Mouse (Mus musculus) forebrain, embryonic 16.5 days (tissue): ENCODE measurements at regions not wholly inside any gene's neighbourhood (a gene's known extent, or its start where the extent isn't known, plus 50 kb on each side); places are given as distances from the start of the nearest gene placed in this dataset.

Source experiments
- ATAC-seq: fragments of 200-750 bp; cut with Nextera tagmentation; 2 replicates; pipeline ENCODE4 v1.8.0; 2017; ENCODE audit warnings: mild to moderate bottlenecking, moderate library complexity
- H3K27ac ChIP-seq: fragments of 300-500 bp; sonication (generic); 2 replicates; pipeline ENCODE4 v1.5.1; 2014; ENCODE audit warnings: low read length, control low read depth
- H3K27me3 ChIP-seq: fragments of 300-500 bp; sonication (generic); replicated peaks from 2 replicates; pipeline ENCODE4 v1.6.1; 2014; ENCODE audit warnings: low read length; ENCODE audit not compliant: control insufficient read depth, insufficient read depth
- H3K36me3 ChIP-seq: fragments of 300-500 bp; sonication (generic); 2 replicates; pipeline ENCODE4 v1.6.1; 2014; ENCODE audit not compliant: control insufficient read depth, insufficient read depth
- H3K4me1 ChIP-seq: fragments of 300-500 bp; sonication (generic); replicated peaks from 2 replicates; pipeline ENCODE4 v1.6.1; 2014; ENCODE audit warnings: low read length; ENCODE audit not compliant: control insufficient read depth, insufficient read depth
- H3K4me2 ChIP-seq: fragments of 300-500 bp; sonication (generic); 2 replicates; pipeline ENCODE4 v1.6.1; 2014; ENCODE audit warnings: mild to moderate bottlenecking, low read length, control low read depth
- H3K4me3 ChIP-seq: fragments of 300-500 bp; sonication (generic); replicated peaks from 2 replicates; pipeline ENCODE4 v1.5.1; 2014; ENCODE audit warnings: mild to moderate bottlenecking, low read length, control low read depth
- H3K9ac ChIP-seq: fragments of 300-500 bp; sonication (generic); replicated peaks from 2 replicates; pipeline ENCODE4 v1.6.1; 2014; ENCODE audit warnings: low read depth, low read length, control low read depth
- H3K9me3 ChIP-seq: fragments of 300-500 bp; sonication (generic); 2 replicates; pipeline ENCODE4 v1.6.1; 2016; ENCODE audit warnings: low read length; ENCODE audit not compliant: control insufficient read depth
- WGBS: fragments of 180-500 bp; shearing (Covaris S2); extraction: QIAGEN DNeasy Blood & Tissue Kit; methylation state at CpG from one replicate; pipeline ENCODE4 v1.1.7; 2014; 5-methylcytosine and 5-hydroxymethylcytosine counted together

GRCm38 (mm10) chr14:9492228-9492627 lies 826.2 kb upstream of the 4930452B06Rik start:
- 67% methylated on average over 2 of the region's 2 CpGs for WGBS
- no peak overlapping the region for H3K4me3 ChIP-seq
- H3K9ac ChIP-seq: no peak overlapping the region
- no peak for ATAC-seq
- no peaks in the 10 kb centered on the region for H3K36me3 ChIP-seq
- H3K9me3 ChIP-seq: no peaks in the 10 kb centered on the region
- no peak overlapping the region for H3K27ac ChIP-seq
- no peak overlapping the region for H3K4me2 ChIP-seq
- no peaks in the 10 kb centered on the region for H3K27me3 ChIP-seq
- H3K4me1 ChIP-seq: no peaks in the 10 kb centered on the region

GRCm38 (mm10) chr14:9488585-9488984 lies 822.5 kb upstream of the 4930452B06Rik start:
- no peak overlapping the region for H3K27ac ChIP-seq
- H3K36me3 ChIP-seq: no peaks in the 10 kb centered on the region
- no peaks in the 10 kb centered on the region for H3K27me3 ChIP-seq
- H3K4me2 ChIP-seq: no peak overlapping the region
- ATAC-seq: no peak
- no peak overlapping the region for H3K9ac ChIP-seq
- no peaks in the 10 kb centered on the region for H3K4me1 ChIP-seq
- WGBS: 67% methylated on average over 1 of the region's 1 CpGs
- H3K9me3 ChIP-seq: no peaks in the 10 kb centered on the region
- no peak overlapping the region for H3K4me3 ChIP-seq

DNA sequence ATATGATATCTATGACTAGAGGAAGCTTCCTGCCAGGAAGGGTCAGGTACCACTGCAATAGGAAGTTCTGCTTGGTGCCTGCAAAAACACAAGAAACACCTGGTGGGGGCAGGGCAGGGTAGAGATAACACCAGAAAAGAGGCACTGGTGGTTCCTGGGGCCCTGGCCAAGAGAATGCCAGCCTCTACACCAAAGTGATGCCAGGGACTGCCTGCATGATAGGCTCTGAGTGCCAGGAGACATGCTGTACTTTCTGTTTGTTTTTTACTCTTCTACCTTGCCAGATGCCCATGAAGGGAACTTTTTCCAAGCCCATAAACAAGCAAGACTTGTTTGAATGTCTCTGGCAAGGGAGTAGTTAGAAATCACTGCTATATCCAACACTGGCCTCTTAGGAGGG lies 812.9 kb upstream of the 4930452B06Rik start:
- Histone ChIP-seq H3K4me3 (no peak overlapping the region), H3K4me2 (no peak overlapping the region), H3K27ac (no peak overlapping the region), H3K9me3 (no peaks in the 10 kb centered on the region), H3K9ac (no peak overlapping the region), H3K27me3 (no peaks in the 10 kb centered on the region), H3K4me1 (no peaks in the 10 kb centered on the region), H3K36me3 (no peaks in the 10 kb centered on the region)
- no peak for ATAC-seq

GRCm38 (mm10) chr14:9475169-9475568 lies 809.1 kb upstream of the 4930452B06Rik start:
- Histone ChIP-seq H3K9me3 (no peaks in the 10 kb centered on the region), H3K4me1 (no peaks in the 10 kb centered on the region), H3K4me3 (no peak overlapping the region), H3K9ac (no peak overlapping the region), H3K4me2 (no peak overlapping the region), H3K36me3 (no peaks in the 10 kb centered on the region), H3K27me3 (no peaks in the 10 kb centered on the region), H3K27ac (no peak overlapping the region)
- no peak for ATAC-seq
- WGBS: 56% methylated on average over 7 of the region's 7 CpGs

DNA sequence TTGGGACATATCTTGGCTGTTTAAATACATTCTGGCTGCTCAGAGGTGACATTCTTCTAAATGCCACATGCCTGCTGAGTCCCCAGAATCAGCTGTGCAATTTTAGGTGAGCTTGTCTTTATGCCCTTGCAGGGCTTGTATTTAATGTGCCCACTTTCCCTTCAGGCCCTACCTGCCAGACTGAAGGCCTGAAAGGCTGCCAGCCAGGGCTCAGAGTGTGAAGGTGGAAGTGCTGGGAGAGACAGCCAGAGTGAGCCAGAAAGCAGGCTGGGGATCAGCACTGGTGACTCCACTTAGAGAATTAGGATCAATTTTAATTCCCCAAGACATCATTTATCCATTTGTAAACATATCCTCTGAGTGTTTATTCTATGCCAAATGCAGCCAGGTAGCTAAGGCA lies 803.6 kb upstream of the 4930452B06Rik start:
- no peak overlapping the region for H3K9ac ChIP-seq
- no peak for ATAC-seq
- no peak overlapping the region for H3K4me2 ChIP-seq
- no peak overlapping the region for H3K4me3 ChIP-seq
- H3K27me3 ChIP-seq: no peaks in the 10 kb centered on the region
- H3K36me3 ChIP-seq: no peaks in the 10 kb centered on the region
- H3K9me3 ChIP-seq: no peaks in the 10 kb centered on the region
- no peak overlapping the region for H3K27ac ChIP-seq
- H3K4me1 ChIP-seq: no peaks in the 10 kb centered on the region

DNA sequence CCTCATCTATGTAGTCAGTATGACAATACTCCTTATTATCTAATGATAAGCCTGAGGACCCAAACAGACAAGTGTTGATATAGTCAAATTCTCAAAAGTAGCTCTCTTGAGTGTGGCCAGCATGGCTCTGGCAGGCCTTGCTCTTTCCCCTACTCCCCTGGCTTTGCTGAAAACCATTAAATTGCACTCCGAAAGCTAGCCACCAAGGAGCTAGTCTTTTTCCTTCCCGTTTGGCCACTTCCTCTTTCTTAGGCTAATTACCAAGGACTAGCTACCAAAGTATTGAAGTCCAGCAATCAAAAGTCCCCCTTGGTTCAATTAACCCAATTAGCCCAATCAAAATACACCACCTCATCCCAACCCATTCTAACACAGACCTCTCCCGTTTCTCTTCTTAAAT lies 802.6 kb upstream of the 4930452B06Rik start:
- Histone ChIP-seq H3K4me1 (no peaks in the 10 kb centered on the region), H3K9ac (no peak overlapping the region), H3K4me2 (no peak overlapping the region), H3K27me3 (no peaks in the 10 kb centered on the region), H3K9me3 (no peaks in the 10 kb centered on the region), H3K27ac (no peak overlapping the region), H3K36me3 (no peaks in the 10 kb centered on the region), H3K4me3 (no peak overlapping the region)
- no peak for ATAC-seq
- 45% methylated on average over 3 of the region's 3 CpGs for WGBS

DNA sequence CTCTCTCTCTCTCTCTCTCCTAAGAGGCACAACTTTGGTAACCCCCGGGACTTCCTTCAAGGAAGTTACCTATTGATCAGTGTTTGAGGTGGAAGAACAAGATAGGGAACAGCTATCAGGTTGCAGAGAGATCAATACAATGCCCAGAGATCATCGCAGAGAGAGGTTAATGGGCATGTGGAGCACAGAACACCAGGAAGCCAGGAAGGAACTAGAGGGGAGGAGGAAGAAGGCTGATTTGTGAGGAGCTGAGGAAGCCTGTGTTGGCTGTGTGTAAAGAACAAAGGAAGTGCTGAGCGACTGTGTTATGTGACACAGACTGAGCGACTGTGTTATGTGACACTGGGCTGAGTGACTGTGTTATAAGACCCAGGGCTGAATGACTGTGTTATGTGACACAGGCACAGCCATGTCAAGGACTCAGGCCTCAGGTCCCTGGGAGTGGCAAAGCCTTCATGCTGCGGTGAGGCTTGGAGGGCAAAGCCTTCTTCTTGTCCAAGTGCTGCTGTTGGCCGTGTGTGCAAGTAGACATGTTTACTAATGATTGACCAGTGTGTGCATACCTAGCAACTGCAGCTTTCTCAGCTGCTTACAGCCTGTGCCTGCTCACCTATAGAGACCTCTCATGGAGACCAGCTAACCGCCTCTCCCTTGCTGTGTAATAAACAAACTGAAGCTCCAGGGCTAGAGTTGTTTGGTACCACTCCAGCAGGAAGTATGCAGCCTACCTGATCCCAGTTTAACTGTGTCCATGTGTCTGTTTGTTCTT lies 801.8 kb upstream of the 4930452B06Rik start:
- no peak overlapping the region for H3K27ac ChIP-seq
- H3K9ac ChIP-seq: no peak overlapping the region
- no peak overlapping the region for H3K4me3 ChIP-seq
- H3K4me2 ChIP-seq: no peak overlapping the region
- no peaks in the 10 kb centered on the region for H3K36me3 ChIP-seq
- no peaks in the 10 kb centered on the region for H3K27me3 ChIP-seq
- H3K4me1 ChIP-seq: no peaks in the 10 kb centered on the region
- no peaks in the 10 kb centered on the region for H3K9me3 ChIP-seq
- no peak for ATAC-seq
- WGBS: 63% methylated on average over 7 of the region's 7 CpGs

GRCm38 (mm10) chr14:9460006-9460405 lies 794.0 kb upstream of the 4930452B06Rik start:
- 89% methylated on average over 3 of the region's 3 CpGs for WGBS
- H3K9me3 ChIP-seq: no peaks in the 10 kb centered on the region
- no peaks in the 10 kb centered on the region for H3K4me1 ChIP-seq
- H3K4me2 ChIP-seq: no peak overlapping the region
- no peak overlapping the region for H3K27ac ChIP-seq
- no peaks in the 10 kb centered on the region for H3K36me3 ChIP-seq
- no peaks in the 10 kb centered on the region for H3K27me3 ChIP-seq
- no peak overlapping the region for H3K4me3 ChIP-seq
- no peak overlapping the region for H3K9ac ChIP-seq
- ATAC-seq: no peak

GRCm38 (mm10) chr14:9458856-9459255 lies 792.8 kb upstream of the 4930452B06Rik start:
- Histone ChIP-seq H3K36me3 (no peaks in the 10 kb centered on the region), H3K9me3 (no peaks in the 10 kb centered on the region), H3K4me1 (no peaks in the 10 kb centered on the region), H3K4me2 (no peak overlapping the region), H3K27ac (no peak overlapping the region), H3K9ac (no peak overlapping the region), H3K27me3 (no peaks in the 10 kb centered on the region), H3K4me3 (no peak overlapping the region)
- 88% methylated on average over 2 of the region's 2 CpGs for WGBS
- no peak for ATAC-seq
